Mouse (Mus musculus): Measurements from ENCODE around the gene Ubc. TPM values are rescaled to one million over a fixed set of nuclear protein-coding genes. Genes with fewer than 3 reads are reported as not detected.

The Ubc gene
- polyA plus RNA-seq, 1 experiment from 2014 or later = 1,127 TPM

DNA sequence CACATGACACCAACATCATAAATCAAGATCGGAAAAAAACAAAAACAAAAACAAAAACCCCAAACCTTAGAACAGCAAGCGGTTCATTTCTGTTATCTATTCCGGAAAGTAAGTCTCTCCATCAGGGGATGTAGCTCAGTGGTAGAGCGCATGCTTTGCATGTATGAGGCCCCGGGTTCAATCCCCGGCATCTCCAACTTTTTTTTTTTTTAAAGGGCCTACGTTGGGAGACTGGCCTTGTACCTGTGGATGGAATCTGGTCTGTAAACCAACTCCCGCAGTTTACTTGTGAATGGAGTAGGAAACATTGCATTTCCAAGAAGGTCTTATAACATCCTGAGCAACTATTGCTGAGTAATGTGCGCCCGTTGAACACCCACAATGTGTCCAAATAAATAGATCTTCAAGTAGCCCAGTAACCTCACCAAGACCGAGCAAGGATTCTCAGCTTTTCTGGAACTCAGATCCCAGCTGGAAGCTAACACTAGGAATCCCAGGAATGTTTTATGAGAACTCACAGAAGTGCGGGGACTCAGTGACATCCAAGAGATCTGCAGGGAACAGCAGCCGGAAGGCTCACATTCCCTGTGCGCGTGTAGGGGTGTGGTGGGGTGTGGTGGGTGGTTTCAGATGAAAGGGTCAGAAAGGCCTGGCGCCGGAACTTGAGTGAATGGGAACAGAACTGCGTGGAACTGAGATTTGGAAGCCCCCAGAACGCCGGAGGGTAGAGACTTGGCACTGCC is 19.5 kb upstream of the Ubc start:
- Histone ChIP-seq H3K9me3 (no peaks in the 10 kb centered on the region), H3K4me3 (peak overlapping the region; percentile 23), H3K9ac (no peak overlapping the region), H3K4me2 (peak overlapping the region; percentile 35), H3K4me1 (replicated peaks) (peaks cover 16% of the 10 kb centered on the region), H3K36me3 (peaks cover 17% of the 10 kb centered on the region), H3K27ac (replicated peaks) (no peak overlapping the region), H3K27me3 (no peaks in the 10 kb centered on the region)
- 7% methylated on average over 20 of the region's 20 CpGs for WGBS
- ATAC-seq (ENCODE audit: low read depth) = no peak

DNA sequence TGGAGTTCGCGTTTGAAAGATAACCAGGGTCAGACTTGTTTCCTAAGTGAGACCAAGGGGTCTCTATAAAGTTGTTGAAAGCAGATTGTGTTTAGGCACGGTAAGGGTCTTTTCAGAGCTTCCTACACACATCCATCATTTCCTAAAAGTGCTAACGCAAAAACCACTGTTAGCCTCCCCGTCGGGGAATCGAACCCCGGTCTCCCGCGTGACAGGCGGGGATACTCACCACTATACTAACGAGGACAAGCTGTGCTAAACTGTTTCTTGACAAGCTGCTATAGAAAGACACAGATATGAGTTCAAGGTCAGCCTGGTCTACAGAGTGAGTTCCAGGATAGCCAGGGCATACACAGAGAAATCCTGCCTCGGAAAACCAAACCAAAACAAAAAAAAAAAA is 18.8 kb upstream of the Ubc start:
- H3K4me1 ChIP-seq (replicated peaks) = peaks cover 18% of the 10 kb centered on the region
- no peaks in the 10 kb centered on the region for H3K27me3 ChIP-seq
- no peak overlapping the region for H3K9ac ChIP-seq
- peak overlapping the region; percentile 23 for H3K4me3 ChIP-seq
- H3K9me3 ChIP-seq = no peaks in the 10 kb centered on the region
- H3K4me2 ChIP-seq = peak overlapping the region; percentile 35
- ATAC-seq (ENCODE audit: low read depth) = no peak
- under 1% methylated on average over 13 of the region's 13 CpGs for WGBS
- H3K27ac ChIP-seq (replicated peaks) = no peak overlapping the region
- peaks cover 11% of the 10 kb centered on the region for H3K36me3 ChIP-seq

DNA sequence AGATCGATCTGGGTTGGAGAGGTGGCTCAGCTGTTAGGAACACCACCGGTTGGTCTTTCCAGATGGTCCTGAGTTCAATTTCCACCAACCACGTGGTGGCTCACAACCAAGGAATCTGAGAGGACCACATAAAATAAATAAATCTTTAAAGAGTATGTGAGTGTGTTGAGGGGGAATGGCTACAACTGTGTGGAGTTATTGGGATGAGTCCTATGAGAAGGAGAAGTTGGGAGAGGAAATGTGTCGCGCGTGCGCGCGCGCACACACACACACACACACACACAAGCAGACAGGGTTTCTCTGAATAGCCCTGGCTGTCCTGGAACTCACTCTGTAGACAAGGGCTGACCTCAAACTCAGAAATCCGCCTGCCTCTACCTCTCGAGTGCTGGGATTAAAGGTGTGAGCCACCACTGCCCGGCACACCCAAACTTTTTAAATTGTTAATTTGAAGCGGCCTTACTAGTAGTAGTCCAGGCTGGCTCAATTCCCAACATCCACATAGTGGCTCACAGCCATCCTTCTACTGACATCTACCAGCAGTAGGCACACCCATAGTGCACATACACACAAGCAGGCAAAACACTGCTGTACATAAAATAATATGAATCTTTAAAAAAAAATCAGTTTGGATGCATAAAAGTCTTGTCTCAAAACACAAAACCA is 18.0 kb upstream of the Ubc start:
- ATAC-seq (ENCODE audit: low read depth) = no peak
- no peak overlapping the region for H3K4me2 ChIP-seq
- no peaks in the 10 kb centered on the region for H3K27me3 ChIP-seq
- no peak overlapping the region for H3K4me3 ChIP-seq
- H3K27ac ChIP-seq (replicated peaks) = no peak overlapping the region
- no peaks in the 10 kb centered on the region for H3K9me3 ChIP-seq
- peaks cover 3% of the 10 kb centered on the region; the same call in 1 of the 2 replicates for H3K36me3 ChIP-seq
- WGBS = 69% methylated on average over 14 of the region's 14 CpGs
- no peak overlapping the region for H3K9ac ChIP-seq
- peaks cover 23% of the 10 kb centered on the region for H3K4me1 ChIP-seq (replicated peaks)

DNA sequence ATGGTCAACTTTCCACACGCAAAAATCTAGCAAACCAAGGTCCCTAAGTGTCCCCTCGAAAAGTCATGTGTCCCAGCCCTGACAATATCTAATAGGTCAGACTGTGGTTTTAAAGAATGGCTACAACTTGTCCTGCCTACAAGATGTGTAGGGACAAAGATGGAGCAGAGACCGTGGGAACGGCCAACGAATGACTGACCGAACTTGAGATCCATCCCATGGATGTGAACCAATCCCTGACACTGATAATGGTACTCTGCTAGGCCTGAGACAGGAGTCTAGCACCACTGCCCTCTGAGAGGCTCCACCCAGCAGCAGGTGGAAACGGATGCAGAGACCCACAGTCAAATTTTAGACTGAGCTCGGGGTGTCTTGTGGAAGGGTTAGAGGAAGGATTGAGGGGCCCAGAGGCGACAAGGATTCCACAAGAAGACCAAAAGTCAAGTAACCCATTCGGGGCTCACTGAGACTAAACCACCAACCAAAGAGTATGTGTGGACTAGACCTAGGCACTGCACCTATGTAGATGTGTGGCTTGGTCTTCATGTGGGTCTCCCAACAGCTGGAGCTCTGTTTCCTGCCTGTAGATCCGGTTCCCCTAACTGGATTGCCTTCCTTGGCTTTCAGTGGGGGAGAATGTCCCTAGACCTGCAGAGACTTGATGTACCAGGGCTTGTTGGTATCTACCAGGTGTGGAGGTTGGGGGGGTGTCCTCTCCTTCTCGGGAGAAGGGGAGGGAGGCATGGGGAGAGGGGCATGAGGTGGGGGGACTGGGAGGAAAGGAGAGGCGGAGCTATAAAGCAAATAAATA is 17.2 kb upstream of the Ubc start:
- Histone ChIP-seq H3K4me2 (peak overlapping the region; percentile 70), H3K9ac (peak overlapping the region; percentile 75), H3K4me1 (replicated peaks) (peaks cover 23% of the 10 kb centered on the region), H3K27me3 (no peaks in the 10 kb centered on the region), H3K27ac (replicated peaks) (peak overlapping the region; percentile 92), H3K4me3 (peak overlapping the region; percentile 52), H3K36me3 (no peaks in the 10 kb centered on the region), H3K9me3 (no peaks in the 10 kb centered on the region)
- 56% methylated on average over 13 of the region's 13 CpGs for WGBS
- ATAC-seq (ENCODE audit: low read depth) = no peak

DNA sequence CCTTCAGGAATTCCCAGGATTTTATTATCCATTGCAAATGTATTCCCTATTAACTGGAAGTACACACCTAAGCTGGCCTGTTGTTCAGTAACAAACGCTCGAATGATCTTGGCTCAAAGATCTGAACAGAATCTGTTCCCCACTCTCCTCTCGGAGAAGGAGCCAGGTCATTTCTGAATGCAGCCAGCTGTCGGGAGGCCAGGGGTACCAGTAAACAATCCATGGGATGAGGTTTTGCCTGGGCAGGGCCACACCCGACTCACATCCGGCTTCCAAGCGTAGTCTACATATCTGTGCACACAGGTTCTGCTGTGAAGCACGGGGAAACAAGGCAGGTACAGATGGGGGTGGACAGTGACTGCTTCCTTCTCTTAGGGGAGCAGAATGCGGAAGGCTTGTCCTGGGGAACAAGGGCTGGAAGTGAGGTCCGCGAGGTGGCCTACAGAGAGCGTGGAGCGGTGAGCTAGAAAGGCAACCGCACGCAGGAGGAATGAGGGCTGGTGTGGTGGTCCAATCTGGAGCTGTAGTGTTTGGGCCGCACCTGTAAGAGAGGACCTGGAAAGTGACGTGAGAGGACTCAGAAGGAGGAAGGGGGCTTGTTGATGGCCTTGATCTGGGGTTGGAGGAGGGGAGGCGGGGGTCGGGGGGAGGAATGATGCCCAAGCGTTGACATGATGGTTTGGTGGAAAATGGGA is 16.5 kb upstream of the Ubc start:
- peak overlapping the region; percentile 75 for H3K9ac ChIP-seq
- no peaks in the 10 kb centered on the region for H3K27me3 ChIP-seq
- peak overlapping the region; percentile 70 for H3K4me2 ChIP-seq
- peaks cover 23% of the 10 kb centered on the region for H3K4me1 ChIP-seq (replicated peaks)
- 1% methylated on average over 20 of the region's 20 CpGs for WGBS
- peak overlapping the region; percentile 92 for H3K27ac ChIP-seq (replicated peaks)
- ATAC-seq (ENCODE audit: low read depth) = peak; percentile 23
- H3K36me3 ChIP-seq = no peaks in the 10 kb centered on the region
- H3K4me3 ChIP-seq = peak overlapping the region; percentile 52
- no peaks in the 10 kb centered on the region for H3K9me3 ChIP-seq

DNA sequence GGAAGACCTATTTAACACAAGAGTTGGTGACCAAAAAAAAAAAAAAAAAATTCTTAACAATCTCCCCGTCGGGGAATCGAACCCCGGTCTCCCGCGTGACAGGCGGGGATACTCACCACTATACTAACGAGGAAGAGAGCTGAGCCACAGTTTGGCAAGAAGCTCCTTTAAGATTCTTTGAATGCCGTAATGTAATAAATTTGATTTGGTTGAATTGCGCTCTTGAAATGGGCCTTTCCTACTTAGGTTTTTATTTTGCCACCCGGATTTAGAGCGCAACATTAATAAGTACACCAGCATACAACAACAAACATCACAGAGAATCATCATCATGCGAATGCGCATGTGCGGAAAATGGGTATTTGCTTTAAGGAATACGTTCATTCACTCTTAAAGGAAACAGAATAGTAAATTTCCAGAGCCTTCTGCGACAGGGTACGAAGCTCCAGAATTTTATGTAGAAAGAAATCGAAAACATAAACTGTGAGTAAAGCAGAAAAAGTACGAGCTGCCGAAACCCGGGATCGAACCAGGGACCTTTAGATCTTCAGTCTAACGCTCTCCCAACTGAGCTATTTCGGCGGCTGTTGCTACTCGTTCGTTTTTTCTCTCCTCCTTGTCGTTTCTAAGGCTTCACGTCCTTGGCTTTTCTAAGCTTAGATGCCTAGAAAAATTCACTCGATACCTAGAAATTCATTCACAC is 15.7 kb upstream of the Ubc start:
- Histone ChIP-seq H3K9ac (peak overlapping the region; percentile 75), H3K4me2 (peak overlapping the region; percentile 70), H3K36me3 (no peaks in the 10 kb centered on the region), H3K27ac (replicated peaks) (peak overlapping the region; percentile 92), H3K4me1 (replicated peaks) (peaks cover 23% of the 10 kb centered on the region), H3K27me3 (no peaks in the 10 kb centered on the region), H3K9me3 (no peaks in the 10 kb centered on the region), H3K4me3 (peak overlapping the region; percentile 52)
- WGBS = under 1% methylated on average over 31 of the region's 31 CpGs
- peak; percentile 68 for ATAC-seq (ENCODE audit: low read depth)

DNA sequence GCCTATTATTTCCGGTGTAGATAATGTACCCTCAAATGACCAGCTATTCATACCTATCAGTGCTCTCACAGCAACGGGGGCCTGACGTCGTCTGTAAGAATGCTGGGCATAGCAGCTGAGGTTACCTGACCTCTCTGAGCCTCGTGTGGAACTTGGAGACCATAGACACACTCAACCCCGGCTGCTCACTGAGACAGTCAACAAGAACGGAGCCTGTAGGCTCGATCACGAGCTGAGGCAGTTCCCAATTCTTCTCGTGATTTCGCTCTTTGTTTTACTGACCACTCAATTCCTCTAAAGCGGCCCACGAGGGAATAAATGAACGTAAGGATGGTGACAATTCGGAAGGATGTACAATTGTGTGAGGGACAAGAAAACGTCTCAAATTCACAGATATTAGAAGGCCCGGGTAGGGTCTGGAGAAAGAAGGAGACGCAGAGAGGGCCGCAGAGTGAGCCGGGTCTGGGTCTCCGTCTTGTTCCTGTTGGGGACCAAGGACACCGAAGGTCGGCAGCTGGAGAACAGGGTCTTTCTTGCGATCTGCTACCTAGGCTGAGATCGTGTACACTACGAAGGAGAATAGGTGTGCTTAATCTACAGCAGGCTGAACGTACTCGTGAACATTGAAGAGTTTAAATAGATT is 15.0 kb upstream of the Ubc start:
- Histone ChIP-seq H3K36me3 (no peaks in the 10 kb centered on the region), H3K4me2 (peak overlapping the region; percentile 70), H3K4me1 (replicated peaks) (peaks cover 23% of the 10 kb centered on the region), H3K27me3 (no peaks in the 10 kb centered on the region), H3K9ac (peak overlapping the region; percentile 69), H3K4me3 (peak overlapping the region; percentile 52), H3K9me3 (no peaks in the 10 kb centered on the region), H3K27ac (replicated peaks) (peak overlapping the region; percentile 92)
- peak; percentile 38 for ATAC-seq (ENCODE audit: low read depth)
- under 1% methylated on average over 28 of the region's 28 CpGs for WGBS

DNA sequence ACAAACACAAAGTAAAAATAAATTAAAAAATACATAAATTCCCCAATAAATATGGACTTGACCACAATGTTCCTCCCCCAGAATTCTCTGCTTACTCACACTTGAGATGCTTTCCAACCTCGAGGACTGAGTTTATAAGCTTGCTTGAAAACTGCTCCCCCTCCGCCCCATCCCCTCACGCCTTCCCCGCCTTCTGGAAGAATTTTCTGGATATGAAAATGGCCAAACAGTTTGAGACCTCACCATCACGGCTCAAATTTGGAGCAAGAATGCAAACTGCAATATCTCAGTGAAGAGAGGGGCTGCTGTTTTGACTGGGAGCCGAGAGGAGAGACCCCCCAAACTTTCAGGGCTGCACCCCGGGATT is 14.5 kb upstream of the Ubc start:
- Histone ChIP-seq H3K27me3 (no peaks in the 10 kb centered on the region), H3K36me3 (no peaks in the 10 kb centered on the region), H3K4me3 (peak overlapping the region; percentile 52), H3K4me2 (peak overlapping the region; percentile 70), H3K27ac (replicated peaks) (peak overlapping the region; percentile 92), H3K9me3 (no peaks in the 10 kb centered on the region), H3K9ac (peak overlapping the region; percentile 69), H3K4me1 (replicated peaks) (peaks cover 23% of the 10 kb centered on the region)
- WGBS = 3% methylated on average over 7 of the region's 7 CpGs
- no peak for ATAC-seq (ENCODE audit: low read depth)

DNA sequence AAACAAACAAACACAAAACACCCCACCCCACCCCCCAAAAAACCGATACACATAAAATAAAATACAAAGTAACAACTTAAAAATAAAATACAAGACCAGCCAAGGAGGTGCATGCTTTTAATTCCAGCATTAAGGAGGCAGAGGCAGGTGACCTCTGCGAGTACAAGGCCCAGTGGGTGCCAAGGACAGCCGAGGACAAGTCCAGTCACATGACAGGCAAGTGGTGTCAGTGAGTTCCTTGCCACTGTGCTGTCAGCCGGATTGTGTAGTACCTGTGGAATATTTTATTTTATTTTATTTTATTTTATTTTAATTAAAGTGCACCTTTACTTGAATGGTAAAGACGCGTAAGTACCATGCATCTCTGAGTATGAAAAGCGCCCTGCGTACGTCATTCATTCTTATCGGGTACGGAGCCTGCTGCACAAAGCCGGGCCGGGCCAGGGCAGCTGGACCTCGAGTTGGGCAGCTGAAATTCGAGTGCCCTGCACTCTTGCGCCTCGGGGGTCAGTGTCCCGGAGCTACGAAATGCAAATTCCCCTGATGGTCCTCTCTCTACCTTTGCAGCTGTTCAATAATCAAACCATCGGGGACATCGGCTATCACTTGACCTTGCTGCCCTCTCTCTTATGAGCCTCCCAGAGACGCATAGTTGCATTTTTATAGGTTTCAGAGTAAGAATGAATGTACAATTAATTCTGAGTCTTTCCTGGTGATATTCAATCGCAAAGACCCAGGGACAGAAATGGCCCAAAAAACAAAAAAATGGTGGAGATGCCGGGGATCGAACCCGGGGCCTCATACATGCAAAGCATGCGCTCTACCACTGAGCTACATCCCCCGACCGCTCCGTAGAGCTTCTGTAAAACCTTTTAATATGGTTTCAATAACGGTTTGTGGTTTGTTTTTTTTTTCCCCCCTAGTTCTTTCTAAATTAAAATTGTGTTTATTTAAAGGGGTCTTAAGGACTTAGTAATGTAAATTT is 13.8 kb upstream of the Ubc start:
- Histone ChIP-seq H3K27ac (replicated peaks) (0 out of 2 replicates have a peak overlapping the region, but pooled peaks have one; percentile 23), H3K9ac (peak overlapping the region; percentile 63), H3K4me2 (peak overlapping the region; percentile 70), H3K27me3 (no peaks in the 10 kb centered on the region), H3K4me3 (peak overlapping the region; percentile 36), H3K9me3 (no peaks in the 10 kb centered on the region), H3K4me1 (replicated peaks) (peaks cover 20% of the 10 kb centered on the region), H3K36me3 (no peaks in the 10 kb centered on the region)
- no peak for ATAC-seq (ENCODE audit: low read depth)
- 12% methylated on average over 31 of the region's 31 CpGs for WGBS

DNA sequence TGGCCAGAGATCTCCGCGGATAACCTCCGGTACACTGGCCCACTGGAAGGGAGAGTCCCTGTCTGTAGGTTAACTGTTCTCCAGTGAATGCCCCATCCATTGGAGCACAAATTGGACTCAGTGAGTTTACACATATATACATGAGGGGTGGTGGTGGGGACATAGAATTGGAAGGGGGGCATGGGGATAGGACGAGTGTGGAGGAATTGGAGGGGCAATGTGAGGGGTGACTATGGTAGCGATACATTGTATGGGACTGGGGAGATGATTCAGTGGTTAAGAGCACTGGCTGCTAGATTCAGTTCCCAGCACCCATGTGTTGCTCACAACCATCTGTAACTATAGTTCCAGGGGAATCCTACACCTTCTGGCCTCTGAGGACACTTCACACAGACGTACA is 13.0 kb upstream of the Ubc start:
- H3K9ac ChIP-seq = no peak overlapping the region
- no peaks in the 10 kb centered on the region for H3K9me3 ChIP-seq
- no peaks in the 10 kb centered on the region for H3K27me3 ChIP-seq
- no peak overlapping the region for H3K27ac ChIP-seq (replicated peaks)
- H3K4me2 ChIP-seq = no peak overlapping the region
- peaks cover 20% of the 10 kb centered on the region for H3K4me1 ChIP-seq (replicated peaks)
- H3K4me3 ChIP-seq = no peak overlapping the region
- WGBS = 53% methylated on average over 6 of the region's 6 CpGs
- H3K36me3 ChIP-seq = no peaks in the 10 kb centered on the region
- ATAC-seq (ENCODE audit: low read depth) = no peak
